Mouse (Mus musculus): Measurements from ENCODE around the gene Lef1.

The Lef1 gene

DNA sequence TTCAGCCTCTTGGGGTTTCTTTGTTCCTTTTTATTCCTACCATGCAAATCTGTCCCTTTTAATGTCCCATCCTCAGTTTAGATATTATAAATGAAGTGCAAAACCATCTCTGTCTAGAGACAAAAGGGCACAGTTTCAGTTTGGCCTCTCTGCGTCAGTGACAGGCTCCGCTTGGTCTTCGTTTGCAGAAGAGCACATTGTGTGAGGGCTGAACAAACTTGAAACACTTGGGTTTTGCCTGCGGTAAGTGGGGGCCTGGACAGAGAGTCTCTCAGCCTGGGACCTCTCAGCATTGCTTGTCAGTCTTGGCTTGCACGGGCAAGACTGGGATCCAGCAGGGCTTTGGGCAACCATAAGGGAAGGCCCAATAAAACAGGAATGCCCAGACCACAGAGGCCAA, 75.9 kb downstream of the Lef1 start:
- no peak for DNase-seq (ENCODE audit: inconsistent age in 2 of 2, low spot score in 1 of 2)

DNA sequence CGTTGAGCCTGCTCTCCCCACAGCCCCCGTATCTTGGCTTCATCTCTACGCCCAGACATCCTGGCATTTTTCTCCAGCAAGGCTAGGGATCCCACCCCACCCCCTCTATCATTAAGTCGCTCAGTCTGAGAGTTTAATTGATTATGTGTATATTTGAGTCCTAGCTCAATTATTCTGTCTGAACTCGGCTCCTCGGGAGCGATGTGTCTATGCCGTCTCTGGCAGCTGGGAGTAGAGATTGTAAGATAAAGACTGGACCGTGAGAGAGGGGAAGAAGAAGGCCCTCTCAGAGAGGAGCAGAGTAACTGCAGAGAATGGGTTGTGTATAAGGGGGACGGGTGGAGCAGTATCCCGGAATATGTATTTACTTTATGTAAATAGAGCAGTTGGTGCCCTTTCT, 80.0 kb downstream of the Lef1 start:
- DNase-seq (ENCODE audit: inconsistent age in 2 of 2, low spot score in 1 of 2): no peak

DNA sequence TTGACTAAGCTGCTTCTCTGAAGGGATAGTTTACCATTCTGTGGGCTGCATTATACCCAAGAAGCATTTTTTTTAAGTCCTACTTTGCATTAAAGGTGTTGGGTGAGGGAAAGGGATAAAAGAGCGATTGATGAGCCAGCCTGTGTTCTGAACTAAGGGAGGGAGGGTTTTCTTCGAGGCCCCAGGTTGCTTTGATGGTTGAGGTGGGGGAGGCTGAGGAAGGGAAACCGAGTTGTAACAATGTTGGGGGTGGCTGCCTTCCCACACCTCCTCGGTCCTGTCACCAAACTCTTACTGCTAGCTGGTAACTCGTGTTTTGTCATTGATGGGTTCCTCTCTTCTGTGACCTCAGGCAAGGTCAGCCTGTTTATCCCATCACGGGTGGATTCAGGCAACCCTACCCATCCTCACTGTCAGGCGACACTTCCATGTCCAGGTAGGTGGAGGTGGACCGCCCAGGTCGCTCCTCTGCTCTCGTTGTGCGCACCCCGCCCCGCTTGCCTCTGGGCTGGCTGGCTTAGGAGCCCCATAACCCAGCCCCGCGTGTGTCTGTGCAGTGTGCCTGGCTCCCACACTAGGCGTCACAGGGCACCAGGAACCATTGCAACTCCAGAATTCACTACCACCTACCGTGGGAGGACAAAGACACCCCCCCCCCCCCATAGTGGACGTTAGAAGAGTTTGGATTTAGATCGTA, 80.5 kb downstream of the Lef1 start:
- no peak for DNase-seq (ENCODE audit: inconsistent age in 2 of 2, low spot score in 1 of 2)

DNA sequence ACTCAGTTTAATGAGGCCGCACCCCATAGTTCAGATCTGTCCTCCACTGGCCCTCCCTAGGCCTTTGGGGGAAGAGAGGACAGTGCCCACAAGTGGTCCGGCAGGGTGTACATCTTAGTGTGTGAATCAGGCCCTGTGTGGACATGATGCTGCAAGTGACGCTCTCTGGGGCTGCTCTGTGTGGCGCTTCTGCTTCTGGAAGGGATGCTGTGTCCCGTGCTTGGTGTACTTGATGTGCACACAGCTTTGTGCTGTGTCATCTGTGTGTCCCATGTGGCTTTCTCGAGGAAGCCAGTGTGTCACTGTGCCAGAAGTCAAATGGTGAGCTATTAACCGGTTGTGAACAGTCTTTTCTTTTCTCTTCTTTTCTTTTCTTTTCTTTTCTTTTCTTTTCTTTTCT, 81.2 kb downstream of the Lef1 start:
- DNase-seq (ENCODE audit: inconsistent age in 2 of 2, low spot score in 1 of 2): no peak

- DNase-seq (ENCODE audit: inconsistent age in 2 of 2, low spot score in 1 of 2): no peak
Observed at GRCm38 (mm10) chr3:131196050-131196449, 85.8 kb downstream of the Lef1 start.

- no peak for DNase-seq (ENCODE audit: inconsistent age in 2 of 2, low spot score in 1 of 2)
Observed at GRCm38 (mm10) chr3:131196507-131197019, 86.3 kb downstream of the Lef1 start.

DNA sequence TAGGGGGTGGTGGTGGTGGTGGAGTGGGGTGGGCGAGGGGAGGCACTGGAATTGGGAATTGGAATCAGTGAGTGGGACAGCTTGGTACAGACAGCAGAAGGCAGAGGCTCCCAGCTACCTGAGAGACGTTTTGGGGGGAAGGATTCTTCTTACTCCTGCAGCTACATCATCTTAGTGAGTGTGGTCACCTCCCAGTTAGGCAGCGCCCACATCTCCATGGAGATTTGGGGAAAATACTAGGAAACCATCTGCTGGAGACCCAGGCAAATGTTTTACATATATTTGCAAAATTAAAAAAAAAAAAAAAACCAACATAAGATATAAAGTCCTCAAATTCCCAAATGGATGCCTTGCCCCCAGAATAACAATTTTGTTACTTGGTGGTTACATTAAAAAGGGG, 88.7 kb downstream of the Lef1 start:
- DNase-seq (ENCODE audit: inconsistent age in 2 of 2, low spot score in 1 of 2): no peak

- DNase-seq (ENCODE audit: inconsistent age in 2 of 2, low spot score in 1 of 2): no peak
Observed at GRCm38 (mm10) chr3:131199590-131200288, 89.5 kb downstream of the Lef1 start.

- DNase-seq (ENCODE audit: inconsistent age in 2 of 2, low spot score in 1 of 2): no peak
Observed at GRCm38 (mm10) chr3:131202311-131202710, 92.0 kb downstream of the Lef1 start.

DNA sequence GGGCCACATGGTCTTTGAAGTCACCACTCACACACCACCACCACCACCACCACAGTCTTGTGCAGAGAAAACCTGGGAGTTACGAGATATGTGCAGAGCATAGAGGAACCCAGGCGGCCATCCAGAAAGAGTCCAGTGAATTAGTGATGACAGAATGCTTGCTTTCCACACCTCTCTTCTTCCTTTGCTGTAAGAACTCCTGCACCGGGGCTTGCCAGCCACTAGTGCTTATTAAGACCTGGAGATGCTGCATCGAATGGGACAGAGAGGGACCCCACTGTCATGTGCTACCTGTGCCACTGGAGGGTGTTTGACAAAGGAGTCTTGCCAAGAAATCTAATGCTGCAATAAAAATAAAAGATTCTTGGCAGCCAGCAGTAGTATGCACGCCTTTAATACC, 97.6 kb downstream of the Lef1 start:
- DNase-seq (ENCODE audit: inconsistent age in 2 of 2, low spot score in 1 of 2): no peak

DNA sequence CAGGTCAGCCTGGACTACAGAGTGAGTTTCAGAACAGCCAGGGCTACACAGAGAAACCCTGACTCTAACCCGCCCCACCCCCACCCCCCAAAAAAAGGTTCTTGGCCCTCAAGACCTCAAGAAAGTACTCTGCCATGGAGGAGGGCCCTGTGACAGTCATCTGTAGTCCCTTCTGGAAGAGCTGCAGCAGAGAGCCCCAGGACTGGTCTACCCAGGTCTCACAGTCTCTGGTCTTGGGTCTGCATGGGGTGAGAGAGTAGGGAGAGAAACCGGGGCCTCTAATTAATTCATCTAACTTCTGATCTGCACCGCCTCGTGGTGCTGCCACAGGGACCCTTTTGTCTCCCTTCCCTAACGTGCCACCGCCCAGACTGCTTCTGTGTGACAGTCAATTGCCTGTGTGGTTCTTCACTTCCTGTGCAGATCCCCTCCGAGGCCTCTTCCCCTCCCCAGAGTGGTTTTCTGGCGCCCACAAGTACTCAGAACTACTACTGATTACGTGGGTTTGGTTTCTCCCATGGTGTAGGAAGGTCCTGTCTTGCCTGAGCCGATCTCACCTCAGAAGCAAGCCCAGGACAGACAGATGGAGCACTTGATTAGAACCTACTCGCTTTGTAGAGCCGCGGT, 98.1 kb downstream of the Lef1 start:
- no peak for DNase-seq (ENCODE audit: inconsistent age in 2 of 2, low spot score in 1 of 2)

DNA sequence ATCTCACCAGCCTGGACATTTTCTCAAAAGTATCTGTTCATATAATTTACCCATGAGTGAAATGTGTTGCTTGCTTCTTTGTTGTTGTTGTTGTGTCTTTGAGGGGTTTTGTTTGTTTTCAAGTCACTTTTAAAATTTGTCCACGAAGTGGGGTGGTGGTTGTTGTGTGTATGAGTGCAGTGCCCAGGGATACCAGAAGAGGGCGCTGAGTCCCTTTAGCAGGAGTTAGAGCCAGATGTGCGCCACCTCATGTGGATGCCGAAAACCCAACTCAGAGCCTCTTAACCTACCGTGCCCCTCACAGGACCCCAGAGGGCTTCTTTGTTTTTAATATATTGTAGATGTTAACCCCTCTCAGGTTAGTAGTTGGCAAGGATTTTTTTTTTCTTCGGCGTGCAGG, 101.9 kb downstream of the Lef1 start:
- DNase-seq (ENCODE audit: inconsistent age in 2 of 2, low spot score in 1 of 2): no peak

GRCm38 (mm10) chr3:131214060-131214658, 103.9 kb downstream of the Lef1 start:
- DNase-seq (ENCODE audit: inconsistent age in 2 of 2, low spot score in 1 of 2): no peak

GRCm38 (mm10) chr3:131214841-131215240, 104.6 kb downstream of the Lef1 start:
- DNase-seq (ENCODE audit: inconsistent age in 2 of 2, low spot score in 1 of 2): peak; percentile 52 to 83

DNA sequence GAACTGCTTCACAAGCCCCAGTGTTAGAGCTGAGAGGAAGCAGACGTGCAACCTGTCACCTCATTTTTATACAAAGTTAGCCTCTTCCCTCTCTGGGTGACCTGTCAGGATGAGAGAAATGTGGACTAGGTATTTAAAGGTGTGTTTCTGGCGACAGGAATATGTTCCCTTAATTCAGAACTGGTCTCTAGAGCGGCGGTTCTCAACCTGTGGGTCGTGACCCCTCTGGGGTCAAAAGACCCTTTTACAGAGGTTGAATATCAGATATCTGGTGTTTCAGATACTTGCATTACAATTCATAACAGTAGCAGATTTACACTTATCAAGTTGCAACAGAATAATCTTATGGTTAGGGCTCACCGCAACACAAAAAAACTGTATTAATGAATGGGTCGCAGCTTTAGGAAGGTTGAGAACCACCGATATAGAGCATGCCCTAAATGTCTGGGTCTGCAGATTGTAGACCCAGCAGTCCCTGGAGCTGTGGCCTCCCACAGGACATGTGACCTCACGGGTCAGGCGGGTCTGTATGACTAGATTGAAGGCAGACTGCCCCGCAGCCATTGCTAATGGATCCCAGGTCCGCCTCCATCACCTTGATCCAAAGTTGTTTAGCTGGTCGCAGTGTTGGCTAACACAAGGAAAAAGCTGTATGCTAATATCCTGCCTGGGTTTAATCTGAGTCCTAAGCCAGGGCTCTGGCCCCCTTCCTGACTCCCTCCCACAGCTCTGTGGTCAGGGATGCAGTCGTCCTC, 108.5 kb downstream of the Lef1 start:
- no peak for DNase-seq (ENCODE audit: inconsistent age in 2 of 2, low spot score in 1 of 2)

- DNase-seq (ENCODE audit: inconsistent age in 2 of 2, low spot score in 1 of 2): no peak
Observed at GRCm38 (mm10) chr3:131228083-131228482, 117.8 kb downstream of the Lef1 start.

GRCm38 (mm10) chr3:131237061-131237460, 126.8 kb downstream of the Lef1 start:
- DNase-seq (ENCODE audit: inconsistent age in 2 of 2, low spot score in 1 of 2): no peak

- peak; percentile 73 to 88 for DNase-seq (ENCODE audit: inconsistent age in 2 of 2, low spot score in 1 of 2)
Observed at GRCm38 (mm10) chr3:131237785-131238633, 127.7 kb downstream of the Lef1 start.

DNA sequence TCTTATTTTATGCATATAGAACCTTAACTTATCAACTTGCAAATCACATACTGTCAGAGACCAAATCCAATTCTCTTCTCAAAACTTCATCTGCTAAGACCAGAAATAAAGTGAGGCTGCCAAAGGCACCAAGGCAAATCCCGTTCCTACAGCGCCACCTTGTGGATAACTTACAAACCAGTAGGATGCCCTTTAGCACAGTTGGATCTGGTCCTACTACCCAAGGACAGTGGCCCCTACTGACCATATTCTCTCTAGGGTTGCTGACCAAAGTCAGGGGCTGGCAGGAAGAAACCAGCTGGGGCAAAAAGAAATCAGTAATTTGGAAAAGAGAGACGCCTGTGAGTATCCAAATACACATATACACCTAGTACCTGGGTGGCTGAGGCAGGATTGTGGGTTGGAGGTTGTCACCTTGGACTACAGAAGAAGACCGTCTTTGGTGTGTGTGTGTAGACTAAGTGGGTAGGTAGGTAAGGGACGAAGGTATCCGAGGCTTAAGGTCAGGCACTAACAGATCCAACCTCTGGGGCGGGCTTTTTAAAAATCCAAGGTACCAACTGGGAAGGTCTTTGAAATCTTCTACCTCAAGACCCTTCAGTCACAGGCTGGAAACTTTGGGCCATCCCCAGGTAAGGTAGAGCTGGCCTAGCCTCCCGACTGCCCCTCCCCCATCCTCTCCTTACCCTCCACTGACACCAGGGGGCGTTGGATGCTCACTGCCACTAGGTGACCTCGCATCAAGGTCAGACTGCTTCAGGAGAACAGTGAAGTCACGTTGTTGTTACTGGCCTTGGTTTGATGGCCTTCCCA, 135.7 kb downstream of the Lef1 start:
- peak; percentile 86 to 93 for DNase-seq (ENCODE audit: inconsistent age in 2 of 2, low spot score in 1 of 2)
